Mouse (Mus musculus) liver, adult 2 months (tissue): ENCODE results near the gene Irf2bp1. TPM values are rescaled to one million over a fixed set of nuclear protein-coding genes. Genes with fewer than 3 reads are reported as not detected.

Source experiments
- DNase-seq: peaks from one replicate; pipeline ENCODE4 v3.0.0-alpha.2; 2011; ENCODE audit warnings: low read depth, low spot score; ENCODE audit errors: extremely low read depth
- H3K27ac ChIP-seq: fragments of 200-500 bp; replicated peaks from 2 replicates; pipeline ENCODE4 v1.5.1; 2012; ENCODE audit warnings: low read depth, mild to moderate bottlenecking, control low read depth, inconsistent platforms, low read length; ENCODE audit not compliant: insufficient read depth
- H3K27me3 ChIP-seq: fragments of 200-500 bp; 2 replicates; pipeline ENCODE4 v1.6.1; 2012; ENCODE audit warnings: mild to moderate bottlenecking, moderate library complexity, low read length, inconsistent platforms; ENCODE audit not compliant: control insufficient read depth, insufficient read depth
- H3K36me3 ChIP-seq: fragments of 200-500 bp; 2 replicates; pipeline ENCODE4 v1.6.1; 2012; ENCODE audit warnings: low read length, inconsistent platforms; ENCODE audit not compliant: control insufficient read depth, insufficient read depth
- H3K4me1 ChIP-seq: fragments of 200-500 bp; 2 replicates; pipeline ENCODE4 v1.6.1; 2011; ENCODE audit warnings: low read length; ENCODE audit not compliant: control insufficient read depth, insufficient read depth
- H3K4me3 ChIP-seq: fragments of 200-500 bp; 2 replicates; pipeline ENCODE4 v1.5.1; 2011; ENCODE audit warnings: low read depth, mild to moderate bottlenecking, control low read depth, low read length, moderate library complexity; ENCODE audit not compliant: insufficient read depth
- H3K79me2 ChIP-seq: fragments of 200-500 bp; 2 replicates; pipeline ENCODE4 v1.6.1; 2012; ENCODE audit warnings: inconsistent platforms, mild to moderate bottlenecking, low read length, moderate library complexity; ENCODE audit not compliant: control insufficient read depth, insufficient read depth
- H3K9ac ChIP-seq: fragments of 200-500 bp; 2 replicates; pipeline ENCODE4 v1.6.1; 2012; ENCODE audit warnings: low read depth, mild to moderate bottlenecking, control low read depth, inconsistent platforms, low read length
- CTCF ChIP-seq: fragments of 200-500 bp; IDR thresholded peaks from 2 replicates; pipeline ENCODE4 v1.5.1; 2011; ENCODE audit warnings: low read depth, low read length, control low read depth
- POLR2A ChIP-seq: fragments of 200-500 bp; IDR thresholded peaks from 2 replicates; pipeline ENCODE4 v1.6.1; 2011; ENCODE audit warnings: low read length, control low read depth; ENCODE audit not compliant: insufficient read depth; ENCODE audit errors: extremely low read depth
- WGBS: fragments of 180-500 bp; shearing (Covaris S2); methylation state at CpG from one replicate; pipeline ENCODE4 v1.1.7; 2018; 5-methylcytosine and 5-hydroxymethylcytosine counted together
- polyA plus RNA-seq: library from polyadenylated mRNA; depleted of rRNA; stranded (reverse); fragments of >200 nt; gene quantifications from 2 replicates; pipeline ENCODE4 v1.2.3, GENCODE M21; 2012
- total RNA-seq: library from RNA; depleted of rRNA; stranded (reverse); fragments of >200 nt; gene quantifications from 2 replicates; pipeline ENCODE4 v1.2.3, GENCODE M21; 2014

Gene Irf2bp1
- total and polyA plus RNA-seq, 2 experiments, result 4.5 to 14.6 TPM

GRCm38 (mm10) chr7:19046286-19047069 lies 42.6 kb downstream of the Irf2bp1 start:
- Histone ChIP-seq H3K27ac (no peak overlapping the region), H3K4me3 (no peak overlapping the region), H3K9ac (no peak overlapping the region), H3K79me2 (no peaks in the 10 kb centered on the region), H3K36me3 (peaks cover 31% of the 10 kb centered on the region; the same call in 1 of the 2 replicates), H3K4me1 (no peaks in the 10 kb centered on the region), H3K27me3 (no peaks in the 10 kb centered on the region)
- TF ChIP-seq POLR2A, result no peak
- no peak for TF ChIP-seq CTCF
- WGBS, result 93% methylated on average over 11 of the region's 11 CpGs
- DNase-seq, result no peak

GRCm38 (mm10) chr7:19048006-19048527 lies 44.2 kb downstream of the Irf2bp1 start:
- Histone ChIP-seq H3K27ac (no peak overlapping the region), H3K36me3 (peaks cover 23% of the 10 kb centered on the region; the same call in 1 of the 2 replicates), H3K79me2 (no peaks in the 10 kb centered on the region), H3K9ac (no peak overlapping the region), H3K4me3 (no peak overlapping the region), H3K27me3 (no peaks in the 10 kb centered on the region), H3K4me1 (no peaks in the 10 kb centered on the region)
- no peak for DNase-seq
- TF ChIP-seq POLR2A, result no peak
- TF ChIP-seq CTCF, result no peak
- 85% methylated on average over 14 of the region's 14 CpGs for WGBS

GRCm38 (mm10) chr7:19049252-19049651 lies 45.4 kb downstream of the Irf2bp1 start:
- Histone ChIP-seq H3K79me2 (no peaks in the 10 kb centered on the region), H3K4me1 (no peaks in the 10 kb centered on the region), H3K36me3 (peaks cover 14% of the 10 kb centered on the region; the same call in 1 of the 2 replicates), H3K9ac (no peak overlapping the region), H3K27ac (no peak overlapping the region), H3K4me3 (no peak overlapping the region), H3K27me3 (no peaks in the 10 kb centered on the region)
- TF ChIP-seq POLR2A (no peak), CTCF (no peak)
- 94% methylated on average over 5 of the region's 5 CpGs for WGBS
- no peak for DNase-seq

GRCm38 (mm10) chr7:19050172-19050571 lies 46.3 kb downstream of the Irf2bp1 start:
- Histone ChIP-seq H3K27me3 (no peaks in the 10 kb centered on the region), H3K4me3 (no peak overlapping the region), H3K4me1 (no peaks in the 10 kb centered on the region), H3K9ac (no peak overlapping the region), H3K27ac (no peak overlapping the region), H3K79me2 (no peaks in the 10 kb centered on the region), H3K36me3 (peaks cover 14% of the 10 kb centered on the region; the same call in 1 of the 2 replicates)
- no peak for TF ChIP-seq CTCF
- TF ChIP-seq POLR2A, result no peak
- 83% methylated on average over 8 of the region's 8 CpGs for WGBS
- no peak for DNase-seq

- H3K4me3 ChIP-seq, result no peak overlapping the region
- no peaks in the 10 kb centered on the region for H3K4me1 ChIP-seq
- peaks cover 14% of the 10 kb centered on the region; the same call in 1 of the 2 replicates for H3K36me3 ChIP-seq
- H3K27ac ChIP-seq, result no peak overlapping the region
- DNase-seq, result no peak
- WGBS, result 60% methylated on average over 4 of the region's 4 CpGs
- H3K79me2 ChIP-seq, result no peaks in the 10 kb centered on the region
- no peak overlapping the region for H3K9ac ChIP-seq
- TF ChIP-seq CTCF, result no peak
- TF ChIP-seq POLR2A, result no peak
- H3K27me3 ChIP-seq, result no peaks in the 10 kb centered on the region
Observed at GRCm38 (mm10) chr7:19051161-19051560, 47.3 kb downstream of the Irf2bp1 start.
